Mouse (Mus musculus): ENCODE results near the gene Wdfy4. TPM values are rescaled to one million over a fixed set of nuclear protein-coding genes. Genes with fewer than 3 reads are reported as not detected.
A peak's percentile ranks its signal among the peaks of the same experiment; 100 is the strongest.

The Wdfy4 gene
- total RNA-seq (2021) (1 to 10 TPM; 2.6 to 3.7 TPM), polyA plus RNA-seq (2012; rRNA removed) (2.3 and 2.9 TPM in 2 replicates)
- long read RNA-seq = 0 reads

GRCm38 (mm10) chr14:33185068-33185800 is at the start of gene Wdfy4:
Gene Wdfy4, minus strand, starts transcription at chr14:33185508.
- DNase-seq = peak; percentile 34 to 66
- H3K27ac ChIP-seq = no peak within 1 kb of the TSS
- 79% methylated on average over 11 of the region's 11 CpGs for WGBS
- no peak within 1 kb of the TSS for H3K4me3 ChIP-seq
- no peaks in the 10 kb centered on the region; the same call in 1 of the 2 replicates for H3K27me3 ChIP-seq (ENCODE audit: control insufficient read depth, insufficient read depth, low read length)
- H3K36me3 ChIP-seq (ENCODE audit: control insufficient read depth, insufficient read depth, low read length) = no peaks in the 10 kb centered on the region
- intact Hi-C loops (cut with DNase I) = no loop called here
- H3K4me1 ChIP-seq (ENCODE audit: control insufficient read depth, insufficient read depth, low read length) = no peaks in the 10 kb centered on the region
- no peak within 1 kb of the TSS for H3K9ac ChIP-seq (ENCODE audit: low read depth, low read length)
- no peak for TF ChIP-seq CTCF (IDR thresholded peaks at IDR 0.05)
- no peak for TF ChIP-seq POLR2A (IDR thresholded peaks at IDR 0.05; ENCODE audit: insufficient read depth, low read depth, low read length)
- no peak for TF ChIP-seq EP300 (IDR thresholded peaks at IDR 0.05; ENCODE audit: insufficient read depth, low read depth, low read length)
- no peaks in the 10 kb centered on the region for H3K79me2 ChIP-seq (replicated peaks; ENCODE audit: control insufficient read depth, insufficient read depth, low read length)

- DNase-seq = peak in 1 of 2 experiments; percentile 65
- intact Hi-C loops (cut with DNase I) = no loop called here
These were observed 46.7 kb upstream of the Wdfy4 start for GRCm38 (mm10) chr14:33232048-33232447.

GRCm38 (mm10) chr14:33231311-33231710 is 46.0 kb upstream of the Wdfy4 start:
- no peaks in the 10 kb centered on the region for H3K27me3 ChIP-seq (ENCODE audit: control insufficient read depth, insufficient read depth, low read length)
- TF ChIP-seq EP300 (IDR thresholded peaks at IDR 0.05; ENCODE audit: insufficient read depth, low read depth, low read length) = no peak
- TF ChIP-seq CTCF (IDR thresholded peaks at IDR 0.05) = no peak
- TF ChIP-seq POLR2A (IDR thresholded peaks at IDR 0.05; ENCODE audit: insufficient read depth, low read depth, low read length) = no peak
- H3K4me1 ChIP-seq (ENCODE audit: control insufficient read depth, insufficient read depth, low read length) = no peaks in the 10 kb centered on the region
- intact Hi-C loops (cut with DNase I) = no loop called here
- H3K9ac ChIP-seq (ENCODE audit: low read depth, low read length) = no peak overlapping the region
- no peak overlapping the region for H3K27ac ChIP-seq
- no peak overlapping the region for H3K4me3 ChIP-seq
- H3K79me2 ChIP-seq (replicated peaks; ENCODE audit: control insufficient read depth, insufficient read depth, low read length) = no peaks in the 10 kb centered on the region
- no peaks in the 10 kb centered on the region for H3K36me3 ChIP-seq (ENCODE audit: control insufficient read depth, insufficient read depth, low read length)
- 82% methylated on average over 3 of the region's 3 CpGs for WGBS
- no peak for DNase-seq

More at GRCm38 (mm10) chr14:33232048-33232447, 46.7 kb upstream of the Wdfy4 start:
- TF ChIP-seq EP300 (IDR thresholded peaks at IDR 0.05; ENCODE audit: insufficient read depth, low read depth, low read length) (0 out of 2 replicates have a peak, but pooled peaks have one; percentile 43), POLR2A (IDR thresholded peaks at IDR 0.05; ENCODE audit: insufficient read depth, low read depth, low read length) (no peak)
- no peaks in the 10 kb centered on the region for H3K27me3 ChIP-seq (ENCODE audit: control insufficient read depth, insufficient read depth, low read length)
- H3K79me2 ChIP-seq (replicated peaks; ENCODE audit: control insufficient read depth, insufficient read depth, low read length) = no peaks in the 10 kb centered on the region
- 46% methylated on average over 5 of the region's 5 CpGs for WGBS
- H3K27ac ChIP-seq = no peak overlapping the region
- no peaks in the 10 kb centered on the region for H3K4me1 ChIP-seq (ENCODE audit: control insufficient read depth, insufficient read depth, low read length)
- no peak overlapping the region for H3K4me3 ChIP-seq
- H3K9ac ChIP-seq (ENCODE audit: low read depth, low read length) = no peak overlapping the region
- no peaks in the 10 kb centered on the region for H3K36me3 ChIP-seq (ENCODE audit: control insufficient read depth, insufficient read depth, low read length)

GRCm38 (mm10) chr14:33230672-33231071 is 45.4 kb upstream of the Wdfy4 start:
- 86% methylated on average over 4 of the region's 4 CpGs for WGBS
- H3K9ac ChIP-seq (ENCODE audit: low read depth, low read length) = no peak overlapping the region
- DNase-seq = no peak
- H3K4me1 ChIP-seq (ENCODE audit: control insufficient read depth, insufficient read depth, low read length) = no peaks in the 10 kb centered on the region
- H3K4me3 ChIP-seq = no peak overlapping the region
- H3K79me2 ChIP-seq (replicated peaks; ENCODE audit: control insufficient read depth, insufficient read depth, low read length) = no peaks in the 10 kb centered on the region
- no peaks in the 10 kb centered on the region for H3K27me3 ChIP-seq (ENCODE audit: control insufficient read depth, insufficient read depth, low read length)
- H3K36me3 ChIP-seq (ENCODE audit: control insufficient read depth, insufficient read depth, low read length) = no peaks in the 10 kb centered on the region
- TF ChIP-seq EP300 (IDR thresholded peaks at IDR 0.05; ENCODE audit: insufficient read depth, low read depth, low read length) (no peak), CTCF (IDR thresholded peaks at IDR 0.05) (no peak), POLR2A (IDR thresholded peaks at IDR 0.05; ENCODE audit: insufficient read depth, low read depth, low read length) (no peak)
- no peak overlapping the region for H3K27ac ChIP-seq
- intact Hi-C loops (cut with DNase I) = no loop called here

- intact Hi-C loops (cut with DNase I) = no loop called here
- no peak for TF ChIP-seq EP300 (IDR thresholded peaks at IDR 0.05; ENCODE audit: insufficient read depth, low read depth, low read length)
- no peak for TF ChIP-seq CTCF (IDR thresholded peaks at IDR 0.05)
- TF ChIP-seq POLR2A (IDR thresholded peaks at IDR 0.05; ENCODE audit: insufficient read depth, low read depth, low read length) = no peak
- H3K36me3 ChIP-seq (ENCODE audit: control insufficient read depth, insufficient read depth, low read length) = no peaks in the 10 kb centered on the region
- no peak overlapping the region for H3K4me3 ChIP-seq
- WGBS = 87% methylated on average over 4 of the region's 4 CpGs
- DNase-seq = no peak
- H3K79me2 ChIP-seq (replicated peaks; ENCODE audit: control insufficient read depth, insufficient read depth, low read length) = no peaks in the 10 kb centered on the region
- H3K9ac ChIP-seq (ENCODE audit: low read depth, low read length) = no peak overlapping the region
- no peaks in the 10 kb centered on the region for H3K4me1 ChIP-seq (ENCODE audit: control insufficient read depth, insufficient read depth, low read length)
- H3K27me3 ChIP-seq (ENCODE audit: control insufficient read depth, insufficient read depth, low read length) = peaks cover 2% of the 10 kb centered on the region; the same call in 1 of the 2 replicates
- H3K27ac ChIP-seq = no peak overlapping the region
These were observed 39.9 kb upstream of the Wdfy4 start for GRCm38 (mm10) chr14:33225235-33225634.
